Mouse (Mus musculus) E14TG2a.4 (cell line): ENCODE data around the gene Klhl9.

ENCODE experiments used
- CTCF ChIP-seq: conservative IDR thresholded peaks from 2 replicates; pipeline ENCODE4 v1.5.1; 2014; ENCODE audit warnings: low read length
- NANOG ChIP-seq: IDR thresholded peaks from 2 replicates; pipeline ENCODE4 v1.6.1; 2014; ENCODE audit warnings: borderline replicate concordance, low read length, mixed read lengths
- POU5F1 ChIP-seq: IDR thresholded peaks from 2 replicates; pipeline ENCODE4 v1.6.1; 2014; ENCODE audit warnings: low read length, borderline replicate concordance

DNA sequence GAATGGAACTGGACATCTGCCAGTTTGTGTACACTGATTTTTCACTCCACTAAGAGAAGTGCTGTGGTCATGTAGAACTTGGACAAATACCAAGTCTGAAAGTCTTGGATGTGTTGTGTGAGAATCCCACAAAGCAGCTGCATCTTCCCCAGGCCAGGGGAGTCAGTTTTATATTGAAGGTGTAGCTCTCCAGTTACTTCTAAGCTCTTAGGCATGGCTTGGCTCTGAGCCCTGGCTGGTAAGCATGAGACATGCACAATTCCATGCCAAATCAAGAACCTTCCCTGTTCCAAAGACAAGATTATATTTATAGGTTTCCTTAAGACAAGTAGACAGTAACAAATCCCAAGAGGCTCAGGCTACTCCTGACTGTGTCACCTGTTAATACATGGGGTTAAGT lies 7.2 kb downstream of the Klhl9 start:
- TF ChIP-seq CTCF = no peak
- TF ChIP-seq NANOG = no peak
- TF ChIP-seq POU5F1 = no peak
